28 mouse cellular contexts compared by ENCODE assay signal in the genomic region with DNA sequence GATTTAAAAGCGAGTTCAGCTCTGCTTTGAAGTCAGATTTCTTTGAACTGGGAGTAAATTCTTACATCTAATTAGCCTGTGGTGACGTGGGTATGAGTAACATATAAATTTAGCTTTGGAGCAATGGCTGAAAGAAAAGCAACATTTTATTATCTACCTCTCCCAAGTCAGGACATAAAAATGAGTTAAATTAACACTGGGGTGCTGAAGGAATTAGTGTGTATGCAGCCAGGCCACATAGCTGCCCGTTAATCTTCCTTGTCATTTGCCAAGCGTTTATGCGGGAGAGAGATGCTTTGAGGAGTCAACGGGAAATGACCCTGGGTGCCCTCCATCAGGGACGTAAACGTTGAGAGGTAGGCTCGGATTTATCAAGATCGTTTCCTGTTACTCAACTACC. TPM values are rescaled to one million over a fixed set of nuclear protein-coding genes. Genes with fewer than 3 reads are reported as not detected.
DNase-seq lines count a peak whose midpoint lies in the region; ATAC-seq and TF ChIP-seq lines count a peak whose summit lies in the region.
"Had no signal": no experiment of that assay in that cellular context is flagged by ENCODE, and none has a peak within 500 bp of the region (broad histone marks: within the 10 kb centered on the region; RNA-seq: fewer than 3 reads in every experiment).

No protein-coding gene starts in this region.

- H3K4me3 ChIP-seq in kidney, postnatal 0 days (replicated peaks; ENCODE audit: low read depth, low read length): no peak overlapping the region
- H3K4me3 ChIP-seq in C2C12 (ENCODE audit: insufficient read depth, poor library complexity, severe bottlenecking): no peak overlapping the region
- H3K4me3 ChIP-seq in limb, embryonic 11.5 days (ENCODE audit: low read depth, low read length): no peak overlapping the region
- no peak overlapping the region for H3K4me3 ChIP-seq in hindbrain, embryonic 14.5 days (replicated peaks; ENCODE audit: low read length)
- H3K4me3 ChIP-seq: forebrain, embryonic 10.5 days; heart, adult 2 months; heart, embryonic 15.5 days; hindbrain, embryonic 13.5 days; limb, embryonic 12.5 days; liver, embryonic 12.5 days; midbrain, embryonic 10.5 days; neural tube, embryonic 13.5 days; stomach, embryonic 15.5 days had no signal

- no peak for TF ChIP-seq CTCF in kidney, postnatal 0 days (IDR thresholded peaks at IDR 0.05; ENCODE audit: low read depth)
- TF ChIP-seq CTCF in C2C12 (IDR thresholded peaks at IDR 0.05; ENCODE audit: control insufficient read depth, insufficient read depth, insufficient read length): no peak

- no peak overlapping the region for H3K27ac ChIP-seq in kidney, postnatal 0 days
- no peak overlapping the region for H3K27ac ChIP-seq in limb, embryonic 11.5 days (replicated peaks; ENCODE audit: low read depth, low read length)
- H3K27ac ChIP-seq in hindbrain, embryonic 14.5 days: no peak overlapping the region
- H3K27ac ChIP-seq: forebrain, embryonic 10.5 days; heart, adult 2 months; heart, embryonic 15.5 days; hindbrain, embryonic 13.5 days; limb, embryonic 12.5 days; liver, embryonic 12.5 days; midbrain, embryonic 10.5 days; neural tube, embryonic 13.5 days; stomach, embryonic 15.5 days had no signal

- H3K79me2 ChIP-seq in C2C12 (ENCODE audit: control insufficient read depth, insufficient read depth): no peaks in the 10 kb centered on the region

- H3K9me3 ChIP-seq in kidney, postnatal 0 days (replicated peaks; ENCODE audit: low read length): no peaks in the 10 kb centered on the region
- no peaks in the 10 kb centered on the region for H3K9me3 ChIP-seq in limb, embryonic 11.5 days (ENCODE audit: control insufficient read depth, low read length)
- H3K9me3 ChIP-seq in hindbrain, embryonic 14.5 days (ENCODE audit: control insufficient read depth, low read length): no peaks in the 10 kb centered on the region
- H3K9me3 ChIP-seq: forebrain, embryonic 10.5 days; heart, embryonic 15.5 days; hindbrain, embryonic 13.5 days; limb, embryonic 12.5 days; liver, embryonic 12.5 days; midbrain, embryonic 10.5 days; neural tube, embryonic 13.5 days; stomach, embryonic 15.5 days had no signal

- no peak overlapping the region for H3ac ChIP-seq in C2C12 (ENCODE audit: control insufficient read depth, insufficient read length, low read depth)

- H3K27me3 ChIP-seq in kidney, postnatal 0 days (ENCODE audit: insufficient read depth, low read length): no peaks in the 10 kb centered on the region
- no peaks in the 10 kb centered on the region for H3K27me3 ChIP-seq in C2C12 (ENCODE audit: control insufficient read depth, insufficient read depth, insufficient read length)
- H3K27me3 ChIP-seq in limb, embryonic 11.5 days (ENCODE audit: control insufficient read depth, insufficient read depth, low read length): no peaks in the 10 kb centered on the region
- no peaks in the 10 kb centered on the region for H3K27me3 ChIP-seq in hindbrain, embryonic 14.5 days (ENCODE audit: control insufficient read depth, insufficient read depth, low read length)
- H3K27me3 ChIP-seq: heart, embryonic 15.5 days; hindbrain, embryonic 13.5 days; limb, embryonic 12.5 days; liver, embryonic 12.5 days; neural tube, embryonic 13.5 days; stomach, embryonic 15.5 days had no signal

- ATAC-seq in kidney, postnatal 0 days (replicated peaks; ENCODE audit: low FRiP score, low read depth): no peak
- ATAC-seq in limb, embryonic 11.5 days (ENCODE audit: insufficient number of reproducible peaks, low FRiP score, low TSS enrichment, low read depth): no peak
- no peak for ATAC-seq in hindbrain, embryonic 14.5 days (ENCODE audit: low FRiP score)
- ATAC-seq: activated CD4-positive, CD25-positive, alpha-beta regulatory T cell, adult 4 months; forebrain, embryonic 16.5 days; liver, embryonic 12.5 days had no signal

- H3K79me3 ChIP-seq in C2C12 (ENCODE audit: low read depth): no peaks in the 10 kb centered on the region

- H3K9ac ChIP-seq in kidney, postnatal 0 days (ENCODE audit: low read depth, low read length): no peak overlapping the region
- H3K9ac ChIP-seq in limb, embryonic 11.5 days (ENCODE audit: low read length): no peak overlapping the region
- H3K9ac ChIP-seq in hindbrain, embryonic 14.5 days: no peak overlapping the region
- H3K9ac ChIP-seq: heart, embryonic 15.5 days; hindbrain, embryonic 13.5 days; limb, embryonic 12.5 days; liver, embryonic 12.5 days; neural tube, embryonic 13.5 days; stomach, embryonic 15.5 days had no signal

- H3K36me3 ChIP-seq in kidney, postnatal 0 days (ENCODE audit: insufficient read depth, low read length): no peaks in the 10 kb centered on the region
- H3K36me3 ChIP-seq in C2C12 (ENCODE audit: control insufficient read depth, insufficient read depth): no peaks in the 10 kb centered on the region
- H3K36me3 ChIP-seq in limb, embryonic 11.5 days (ENCODE audit: control insufficient read depth, insufficient read depth, low read length): no peaks in the 10 kb centered on the region
- no peaks in the 10 kb centered on the region for H3K36me3 ChIP-seq in hindbrain, embryonic 14.5 days (replicated peaks; ENCODE audit: control insufficient read depth, insufficient read depth)
- H3K36me3 ChIP-seq: forebrain, embryonic 10.5 days; heart, embryonic 15.5 days; hindbrain, embryonic 13.5 days; limb, embryonic 12.5 days; liver, embryonic 12.5 days; midbrain, embryonic 10.5 days; neural tube, embryonic 13.5 days; stomach, embryonic 15.5 days had no signal

- 0 out of 2 replicates have a peak, but pooled peaks cover 7% of the 10 kb centered on the region for H3K4me1 ChIP-seq in kidney, postnatal 0 days (replicated peaks; ENCODE audit: insufficient read depth, low read length)
- H3K4me1 ChIP-seq in limb, embryonic 11.5 days (ENCODE audit: control insufficient read depth, insufficient read depth, low read length): peaks cover 18% of the 10 kb centered on the region; the same call in 1 of the 2 replicates
- no peaks in the 10 kb centered on the region for H3K4me1 ChIP-seq in hindbrain, embryonic 14.5 days (replicated peaks; ENCODE audit: control insufficient read depth, insufficient read depth, low read length)
- H3K4me1 ChIP-seq: hindbrain, embryonic 13.5 days; midbrain, embryonic 10.5 days; neural tube, embryonic 13.5 days had no signal

- WGBS in kidney, postnatal 0 days: 4% methylated on average over 10 of the region's 10 CpGs
- 5% methylated on average over 10 of the region's 10 CpGs for WGBS in limb, embryonic 11.5 days
- WGBS in hindbrain, embryonic 14.5 days: 57% methylated on average over 10 of the region's 10 CpGs

- DNase-seq in kidney, postnatal 0 days (ENCODE audit: low spot score): peak; percentile 81
- DNase-seq in kidney, postnatal 36 days: no peak
- peak; percentile 63 for DNase-seq in embryo, embryonic 10.5 days (ENCODE audit: low spot score)
- peak; percentile 45 for DNase-seq in limb, embryonic 11.5 days (ENCODE audit: low spot score)
- DNase-seq in hindbrain, embryonic 14.5 days (ENCODE audit: low spot score): no peak
- no peak for DNase-seq in frontal cortex, postnatal 10 days (ENCODE audit: low spot score in 2 of 2)
- DNase-seq: adrenal gland, adult 8-10 months; cerebellum, adult 18-20 months; cerebellum, postnatal 25 days; gastrocnemius, postnatal 36 days; heart, adult 2 months; heart, postnatal 36 days; kidney, adult 9 months; lung, adult 2 months; right cerebral cortex, postnatal 4 days; thymus, adult 18-20 months; thymus, postnatal 4 days had no signal

- H3K4me2 ChIP-seq in kidney, postnatal 0 days (ENCODE audit: low read length): no peak overlapping the region
- no peak overlapping the region for H3K4me2 ChIP-seq in limb, embryonic 11.5 days (ENCODE audit: low read depth, severe bottlenecking)
- no peak overlapping the region for H3K4me2 ChIP-seq in hindbrain, embryonic 14.5 days (replicated peaks)
- H3K4me2 ChIP-seq: heart, embryonic 15.5 days; hindbrain, embryonic 13.5 days; limb, embryonic 12.5 days; liver, embryonic 12.5 days; neural tube, embryonic 13.5 days; stomach, embryonic 15.5 days had no signal

TF ChIP-seq in C2C12, 6 proteins besides CTCF, POLR2A, EP300 and RAD21:
- TF ChIP-seq CEBPB (IDR thresholded peaks at IDR 0.05; ENCODE audit: low read depth) (no peak), FOSL1 (IDR thresholded peaks at IDR 0.05; ENCODE audit: insufficient read depth, low read length, poor library complexity, severe bottlenecking) (peak; percentile 15), MYOG (IDR thresholded peaks at IDR 0.05; ENCODE audit: control insufficient read depth, extremely low read depth, insufficient read length) (no peak)

RNA-seq across cellular contexts. Expression of gene Slc38a4, which starts 52.0 kb away (rescaled TPM):
- polyA plus RNA-seq in kidney, postnatal 0 days (2015; fragmentation: Nextera tagmentation; extraction: Ambion mirVana): 38.4 and 41.3 TPM in 2 replicates
- 0.09 TPM for polyA plus RNA-seq in C2C12 (2012; fragmentation: generic; extraction: Trizol)
- polyA plus RNA-seq in limb, embryonic 11.5 days (2014; fragmentation: Nextera tagmentation; extraction: Ambion mirVana): 73.8 and 75.6 TPM in 2 replicates
- 3.6 and 3.9 TPM in 2 replicates for polyA plus RNA-seq in hindbrain, embryonic 14.5 days (2014; fragmentation: Nextera tagmentation; extraction: Ambion mirVana)
- polyA plus RNA-seq: activated CD4-positive, CD25-positive, alpha-beta regulatory T cell, adult 4 months had no signal

Comparison
In these comparisons a context has a peak if more than half of its experiments do, and no peak if none do; other contexts are left out.
1. DNase-seq: peak in kidney, postnatal 0 days (single experiment), embryo, embryonic 10.5 days (single experiment) and limb, embryonic 11.5 days (single experiment); none in kidney, postnatal 36 days (0 of 2), hindbrain, embryonic 14.5 days (single experiment) and frontal cortex, postnatal 10 days (0 of 2).